Mouse (Mus musculus): ENCODE data around the gene Arhgef33. TPM values are rescaled to one million over a fixed set of nuclear protein-coding genes. Genes with fewer than 3 reads are reported as not detected.

Gene Arhgef33
- polyA plus RNA-seq, 1 experiment from 2014 or later: 0.73 TPM

- no peak overlapping the region for H3K4me3 ChIP-seq (replicated peaks)
- no peak for ATAC-seq
- H3K9ac ChIP-seq: no peak overlapping the region
- H3K27me3 ChIP-seq (replicated peaks): no peaks in the 10 kb centered on the region
- no peaks in the 10 kb centered on the region for H3K9me3 ChIP-seq
- H3K27ac ChIP-seq: no peak overlapping the region
- no peaks in the 10 kb centered on the region for H3K36me3 ChIP-seq
- no peaks in the 10 kb centered on the region for H3K4me1 ChIP-seq (replicated peaks)
- H3K4me2 ChIP-seq (replicated peaks): no peak overlapping the region
- 85% methylated on average over 5 of the region's 5 CpGs for WGBS
These were observed 8.4 kb upstream of the Arhgef33 start for GRCm38 (mm10) chr17:80298844-80299243.

GRCm38 (mm10) chr17:80311761-80312160, 4.6 kb downstream of the Arhgef33 start:
- Histone ChIP-seq H3K4me3 (replicated peaks) (no peak overlapping the region), H3K4me1 (replicated peaks) (no peaks in the 10 kb centered on the region), H3K27me3 (replicated peaks) (no peaks in the 10 kb centered on the region), H3K27ac (no peak overlapping the region), H3K4me2 (replicated peaks) (no peak overlapping the region), H3K36me3 (no peaks in the 10 kb centered on the region), H3K9ac (no peak overlapping the region), H3K9me3 (no peaks in the 10 kb centered on the region)
- ATAC-seq: no peak
- 71% methylated on average over 9 of the region's 9 CpGs for WGBS

GRCm38 (mm10) chr17:80312405-80312804, 5.2 kb downstream of the Arhgef33 start:
- no peak for ATAC-seq
- Histone ChIP-seq H3K36me3 (no peaks in the 10 kb centered on the region), H3K4me3 (replicated peaks) (no peak overlapping the region), H3K27me3 (replicated peaks) (no peaks in the 10 kb centered on the region), H3K9ac (no peak overlapping the region), H3K4me1 (replicated peaks) (no peaks in the 10 kb centered on the region), H3K4me2 (replicated peaks) (no peak overlapping the region), H3K27ac (no peak overlapping the region), H3K9me3 (no peaks in the 10 kb centered on the region)
- 86% methylated on average over 4 of the region's 4 CpGs for whole genome bisulfite sequencing

DNA sequence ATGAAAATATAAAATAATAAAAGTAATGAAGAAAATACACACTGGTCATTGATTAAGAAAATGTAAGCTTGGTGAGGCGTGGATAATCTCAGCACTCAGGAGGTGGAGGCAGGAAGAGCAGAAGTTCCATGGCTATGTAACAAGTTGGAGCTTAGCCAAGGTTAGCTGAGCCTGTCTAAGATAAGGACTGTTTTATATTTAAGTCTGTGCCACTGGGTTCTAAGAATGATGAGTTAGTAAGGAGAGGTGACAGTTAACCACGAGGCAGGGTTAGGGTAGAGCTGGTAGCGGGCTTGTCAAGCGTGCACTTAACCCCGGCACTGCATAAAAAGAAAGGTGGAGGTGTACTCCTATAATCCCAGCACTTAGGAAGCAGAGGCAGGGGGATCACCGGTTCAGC, 15.0 kb downstream of the Arhgef33 start:
- WGBS: 78% methylated on average over 6 of the region's 6 CpGs
- H3K9me3 ChIP-seq: no peaks in the 10 kb centered on the region
- no peaks in the 10 kb centered on the region for H3K27me3 ChIP-seq (replicated peaks)
- no peak for ATAC-seq
- H3K4me3 ChIP-seq (replicated peaks): no peak overlapping the region
- no peak overlapping the region for H3K9ac ChIP-seq
- H3K36me3 ChIP-seq: no peaks in the 10 kb centered on the region
- H3K4me2 ChIP-seq (replicated peaks): no peak overlapping the region
- H3K4me1 ChIP-seq (replicated peaks): no peaks in the 10 kb centered on the region
- no peak overlapping the region for H3K27ac ChIP-seq

DNA sequence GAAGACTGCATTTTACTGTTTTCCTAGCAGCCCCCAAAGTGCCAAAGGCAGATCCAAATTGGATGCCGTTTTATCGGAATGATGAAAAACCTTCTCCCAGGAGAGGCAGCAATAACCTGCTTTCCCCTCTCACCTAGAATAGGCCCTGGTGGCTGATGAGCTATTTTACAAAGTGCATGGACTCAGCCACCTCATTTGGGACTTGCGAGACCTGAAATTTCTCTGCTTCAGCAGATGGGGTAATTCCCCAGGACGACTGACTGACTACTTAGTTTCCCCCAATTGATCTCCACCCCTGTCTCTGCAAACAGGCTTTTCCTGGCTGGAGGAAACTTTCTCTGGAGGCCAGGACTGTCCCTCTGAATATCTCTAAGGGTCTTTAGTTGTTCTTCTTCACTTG, 15.8 kb downstream of the Arhgef33 start:
- Histone ChIP-seq H3K27ac (no peak overlapping the region), H3K4me3 (replicated peaks) (no peak overlapping the region)
- 78% methylated on average over 4 of the region's 4 CpGs for WGBS

DNA sequence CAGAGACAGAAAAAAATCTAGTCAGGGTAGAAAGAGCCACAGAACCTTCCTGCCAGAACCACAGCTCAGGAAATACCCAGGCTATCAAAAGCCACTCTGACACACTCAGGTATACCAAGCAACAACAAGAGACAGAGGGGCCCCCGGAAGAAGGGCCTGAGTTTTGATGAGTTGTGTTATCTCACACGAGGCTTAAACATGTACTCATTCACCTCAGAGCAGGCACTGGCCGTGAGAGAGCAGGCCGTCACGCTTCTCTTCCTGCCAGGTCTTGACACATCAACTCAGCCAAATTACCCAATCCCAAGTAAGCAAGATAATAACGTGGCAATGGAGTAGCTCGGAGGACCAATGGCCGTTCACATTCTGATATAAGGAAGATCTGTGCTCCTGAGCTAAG, 16.5 kb downstream of the Arhgef33 start:
- H3K36me3 ChIP-seq: no peaks in the 10 kb centered on the region
- H3K9ac ChIP-seq: no peak overlapping the region
- no peak overlapping the region for H3K4me3 ChIP-seq (replicated peaks)
- no peaks in the 10 kb centered on the region for H3K4me1 ChIP-seq (replicated peaks)
- no peak for ATAC-seq
- no peaks in the 10 kb centered on the region for H3K27me3 ChIP-seq (replicated peaks)
- no peak overlapping the region for H3K4me2 ChIP-seq (replicated peaks)
- 70% methylated on average over 8 of the region's 8 CpGs for WGBS
- no peaks in the 10 kb centered on the region for H3K9me3 ChIP-seq
- no peak overlapping the region for H3K27ac ChIP-seq

More for the DNA sequence above, 15.8 kb downstream of the Arhgef33 start:
- Histone ChIP-seq H3K4me2 (replicated peaks) (no peak overlapping the region), H3K9ac (no peak overlapping the region), H3K27me3 (replicated peaks) (no peaks in the 10 kb centered on the region), H3K36me3 (no peaks in the 10 kb centered on the region), H3K9me3 (no peaks in the 10 kb centered on the region), H3K4me1 (replicated peaks) (no peaks in the 10 kb centered on the region)
- no peak for ATAC-seq

DNA sequence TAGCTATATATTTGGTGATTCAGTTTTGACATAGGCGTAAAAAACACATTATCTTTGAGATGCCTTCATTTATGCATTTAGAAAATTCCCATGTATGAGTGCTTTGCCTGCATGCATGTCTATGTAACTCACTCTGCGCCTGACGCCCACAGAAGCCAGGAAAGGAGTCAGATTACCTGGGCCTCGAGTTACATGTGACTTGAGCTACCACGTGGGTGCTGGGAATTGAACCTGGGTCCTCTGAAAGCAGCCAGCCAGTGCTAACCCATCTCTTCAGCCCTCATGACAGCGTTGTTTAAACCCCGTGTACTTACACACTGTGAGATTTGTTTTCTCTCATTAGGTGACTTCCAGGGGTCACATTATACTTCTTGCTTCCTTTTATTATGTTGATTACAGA, 17.3 kb downstream of the Arhgef33 start:
- no peak for ATAC-seq
- Histone ChIP-seq H3K4me1 (replicated peaks) (no peaks in the 10 kb centered on the region), H3K9ac (no peak overlapping the region), H3K27ac (no peak overlapping the region), H3K36me3 (no peaks in the 10 kb centered on the region), H3K27me3 (replicated peaks) (no peaks in the 10 kb centered on the region), H3K4me2 (replicated peaks) (no peak overlapping the region), H3K4me3 (replicated peaks) (no peak overlapping the region), H3K9me3 (no peaks in the 10 kb centered on the region)
- WGBS: 84% methylated on average over 7 of the region's 7 CpGs

DNA sequence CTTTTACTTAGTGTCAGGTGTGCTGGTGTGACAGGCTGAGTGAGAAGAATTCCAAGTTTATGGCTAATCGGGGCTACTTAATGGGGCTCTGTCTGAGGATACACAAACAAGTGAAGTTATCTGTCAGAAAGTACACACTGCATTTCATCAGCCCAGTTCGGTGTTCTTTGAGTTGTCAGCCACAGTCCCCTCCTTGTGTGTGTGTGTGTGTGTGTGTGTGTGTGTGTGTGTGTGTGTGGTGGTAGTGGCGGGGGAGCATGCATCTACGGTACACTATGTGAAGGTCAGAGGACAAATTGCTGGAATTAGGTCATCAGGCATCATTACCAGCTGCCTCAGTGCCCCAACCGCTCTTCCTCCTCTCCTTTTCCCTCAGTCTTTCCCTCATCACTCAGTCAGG, 18.2 kb downstream of the Arhgef33 start:
- no peak overlapping the region for H3K4me2 ChIP-seq (replicated peaks)
- no peaks in the 10 kb centered on the region for H3K4me1 ChIP-seq (replicated peaks)
- H3K27me3 ChIP-seq (replicated peaks): no peaks in the 10 kb centered on the region
- ATAC-seq: no peak
- no peak overlapping the region for H3K4me3 ChIP-seq (replicated peaks)
- no peaks in the 10 kb centered on the region for H3K9me3 ChIP-seq
- no peak overlapping the region for H3K27ac ChIP-seq
- H3K36me3 ChIP-seq: no peaks in the 10 kb centered on the region
- 59% methylated on average over 5 of the region's 5 CpGs for WGBS
- no peak overlapping the region for H3K9ac ChIP-seq

- Histone ChIP-seq H3K9me3 (no peaks in the 10 kb centered on the region), H3K27ac (no peak overlapping the region), H3K36me3 (no peaks in the 10 kb centered on the region), H3K4me3 (replicated peaks) (no peak overlapping the region), H3K9ac (no peak overlapping the region), H3K27me3 (replicated peaks) (no peaks in the 10 kb centered on the region), H3K4me2 (replicated peaks) (no peak overlapping the region), H3K4me1 (replicated peaks) (no peaks in the 10 kb centered on the region)
- no peak for ATAC-seq
- WGBS: 81% methylated on average over 3 of the region's 3 CpGs
These were observed 19.2 kb downstream of the Arhgef33 start for GRCm38 (mm10) chr17:80326431-80326830.

DNA sequence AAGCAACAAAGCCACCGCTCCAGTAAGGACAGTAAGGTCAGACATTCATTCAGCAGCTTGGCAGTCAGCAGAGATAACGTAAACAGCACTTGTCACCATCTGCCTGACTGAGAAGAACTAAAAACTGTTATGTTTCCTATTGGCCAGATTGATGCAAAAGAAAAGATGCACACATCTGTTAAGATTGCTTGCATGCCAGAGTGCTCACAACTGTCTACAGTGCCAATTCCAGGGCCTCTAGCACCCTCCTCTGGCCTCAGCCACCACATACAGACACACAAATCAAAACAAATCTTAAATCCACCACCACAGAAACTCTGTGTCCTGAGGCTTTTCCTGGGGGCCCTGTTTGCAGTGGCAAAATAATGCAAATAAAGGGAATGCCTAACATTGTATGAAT, 25.2 kb downstream of the Arhgef33 start:
- H3K36me3 ChIP-seq: no peaks in the 10 kb centered on the region
- ATAC-seq: no peak
- H3K4me2 ChIP-seq (replicated peaks): no peak overlapping the region
- H3K4me1 ChIP-seq (replicated peaks): no peaks in the 10 kb centered on the region
- no peak overlapping the region for H3K4me3 ChIP-seq (replicated peaks)
- no peak overlapping the region for H3K27ac ChIP-seq
- H3K9ac ChIP-seq: no peak overlapping the region
- no peaks in the 10 kb centered on the region for H3K27me3 ChIP-seq (replicated peaks)
- no peaks in the 10 kb centered on the region for H3K9me3 ChIP-seq
- WGBS: 61% methylated on average over 2 of the region's 2 CpGs

DNA sequence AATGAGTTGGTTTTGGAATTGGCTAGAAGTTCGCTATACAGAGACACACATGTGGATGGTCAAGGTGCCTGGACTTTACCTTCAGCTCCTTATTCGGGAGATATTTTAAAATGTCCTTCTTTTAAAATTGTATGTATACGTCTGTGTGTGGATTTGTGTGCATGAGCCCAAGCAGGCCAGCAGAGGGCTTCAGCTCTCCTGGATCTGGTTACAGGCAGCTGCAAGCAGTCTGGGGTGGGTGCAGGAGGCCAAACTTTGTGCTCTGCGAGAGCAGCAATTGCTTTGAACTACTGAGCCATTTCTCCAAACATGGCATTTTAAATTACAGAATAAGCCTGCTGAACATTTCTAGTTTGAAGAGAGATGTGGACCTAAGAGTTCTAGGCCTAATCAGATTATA, 38.1 kb downstream of the Arhgef33 start:
- H3K9ac ChIP-seq: no peak overlapping the region
- H3K36me3 ChIP-seq: no peaks in the 10 kb centered on the region
- ATAC-seq: no peak
- H3K9me3 ChIP-seq: no peaks in the 10 kb centered on the region
- no peak overlapping the region for H3K27ac ChIP-seq
- no peaks in the 10 kb centered on the region for H3K4me1 ChIP-seq (replicated peaks)
- H3K27me3 ChIP-seq (replicated peaks): no peaks in the 10 kb centered on the region
- no peak overlapping the region for H3K4me2 ChIP-seq (replicated peaks)
- WGBS: 78% methylated on average over 4 of the region's 4 CpGs
- no peak overlapping the region for H3K4me3 ChIP-seq (replicated peaks)

DNA sequence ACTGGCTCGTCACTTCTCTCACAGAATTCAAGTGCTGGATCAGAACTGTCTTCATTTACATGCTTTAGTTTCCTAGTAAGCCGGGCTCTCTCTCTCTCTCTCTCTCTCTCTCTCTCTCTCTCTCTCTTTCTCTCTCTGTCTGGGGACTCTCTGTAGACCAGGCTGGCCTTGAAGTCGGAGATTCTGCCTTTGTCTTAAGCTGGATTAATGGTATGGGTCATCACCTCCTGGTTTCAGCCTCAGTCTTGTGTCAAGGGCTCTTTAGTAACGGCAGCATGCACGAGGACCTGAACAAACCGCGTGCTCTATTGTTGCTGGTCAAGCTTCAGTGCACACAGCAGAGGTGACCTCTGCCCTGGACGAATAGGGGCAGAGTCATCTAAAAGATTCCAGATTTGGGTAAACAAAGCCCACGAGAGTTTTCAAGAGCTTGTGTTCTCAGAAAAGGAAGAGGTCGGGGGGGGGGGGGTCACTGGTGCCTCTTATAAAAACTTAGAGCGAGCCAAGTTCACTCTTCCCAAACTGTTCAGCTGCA, 39.5 kb downstream of the Arhgef33 start:
- 68% methylated on average over 11 of the region's 11 CpGs for WGBS
- no peak overlapping the region for H3K4me3 ChIP-seq (replicated peaks)

GRCm38 (mm10) chr17:80347234-80347633, 40.0 kb downstream of the Arhgef33 start:
- H3K9ac ChIP-seq: no peak overlapping the region
- no peaks in the 10 kb centered on the region for H3K36me3 ChIP-seq
- no peaks in the 10 kb centered on the region for H3K9me3 ChIP-seq
- H3K4me2 ChIP-seq (replicated peaks): no peak overlapping the region
- WGBS: 56% methylated on average over 6 of the region's 6 CpGs
- no peak overlapping the region for H3K27ac ChIP-seq
- no peak overlapping the region for H3K4me3 ChIP-seq (replicated peaks)
- no peak for ATAC-seq
- H3K27me3 ChIP-seq (replicated peaks): no peaks in the 10 kb centered on the region
- H3K4me1 ChIP-seq (replicated peaks): no peaks in the 10 kb centered on the region

More for the DNA sequence above, 39.5 kb downstream of the Arhgef33 start:
- Histone ChIP-seq H3K27me3 (replicated peaks) (no peaks in the 10 kb centered on the region), H3K9ac (no peak overlapping the region), H3K27ac (no peak overlapping the region), H3K9me3 (no peaks in the 10 kb centered on the region), H3K36me3 (no peaks in the 10 kb centered on the region), H3K4me2 (replicated peaks) (no peak overlapping the region), H3K4me1 (replicated peaks) (no peaks in the 10 kb centered on the region)
- ATAC-seq: no peak

All from intestine, embryonic 15.5 days (tissue).